Mouse (Mus musculus): Measurements from ENCODE around the gene Pde4c.

DNA sequence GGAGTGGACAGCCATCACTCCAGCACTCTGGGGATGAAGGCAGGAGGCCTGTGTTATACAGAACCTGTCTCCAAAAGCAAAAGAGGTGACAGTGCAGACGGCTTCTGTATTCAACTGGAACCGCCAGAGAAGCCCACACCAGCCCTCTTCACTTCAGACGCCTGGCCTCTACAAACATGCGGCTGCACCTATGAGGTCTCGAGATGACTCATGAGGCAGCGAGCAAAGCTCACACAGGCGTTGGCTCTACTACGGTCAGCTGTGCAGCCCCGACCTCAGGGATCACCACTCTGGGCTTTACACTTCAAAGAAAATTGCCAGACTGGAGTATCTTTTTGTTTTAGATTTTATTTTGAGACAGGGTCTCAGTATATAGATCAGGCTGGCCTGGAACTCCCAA, 49.4 kb downstream of the Pde4c start:
- no peak for TF ChIP-seq CTCF (IDR thresholded peaks at IDR 0.05; ENCODE audit: low read depth)
- no peak for TF ChIP-seq EP300 (IDR thresholded peaks at IDR 0.05; ENCODE audit: low read depth)

Measured in liver, embryonic 14.5 days (tissue).